Mouse (Mus musculus) midbrain, embryonic 10.5 days (tissue): Measurements from ENCODE around the gene Nprl2. TPM values are rescaled to one million over a fixed set of nuclear protein-coding genes. Genes with fewer than 3 reads are reported as not detected.

Experiments used
- DNase-seq: peaks from one replicate; pipeline ENCODE4 v3.0.0-alpha.2; 2017; ENCODE audit warnings: low spot score
- H3K27ac ChIP-seq: fragments of 300-500 bp; sonication (generic); replicated peaks from 2 replicates; pipeline ENCODE4 v1.5.1; 2016; ENCODE audit warnings: mild to moderate bottlenecking
- H3K27me3 ChIP-seq: fragments of 300-500 bp; sonication (generic); 2 replicates; pipeline ENCODE4 v1.6.1; 2016; ENCODE audit warnings: low read depth, mild to moderate bottlenecking; ENCODE audit not compliant: poor library complexity, severe bottlenecking
- H3K36me3 ChIP-seq: fragments of 300-500 bp; sonication (generic); 2 replicates; pipeline ENCODE4 v1.6.1; 2016; ENCODE audit warnings: mild to moderate bottlenecking, moderate library complexity
- H3K4me1 ChIP-seq: fragments of 300-500 bp; sonication (generic); 2 replicates; pipeline ENCODE4 v1.6.1; 2016
- H3K4me3 ChIP-seq: fragments of 300-500 bp; sonication (generic); 2 replicates; pipeline ENCODE4 v1.5.1; 2016; ENCODE audit warnings: mild to moderate bottlenecking, moderate library complexity
- H3K9me3 ChIP-seq: fragments of 300-500 bp; sonication (generic); replicated peaks from 2 replicates; pipeline ENCODE4 v1.6.1; 2016; ENCODE audit warnings: mild to moderate bottlenecking
- WGBS: fragments of 180-500 bp; shearing (Covaris S2); methylation state at CpG from one replicate; pipeline ENCODE4 v1.1.7; 2016; 5-methylcytosine and 5-hydroxymethylcytosine counted together
- polyA plus RNA-seq: library from polyadenylated mRNA; unstranded; fragments of >200 nt; fragmentation: Nextera tagmentation; extraction: Ambion mirVana; gene quantifications from 2 replicates; pipeline ENCODE4 v1.2.1, GENCODE M21; 2016

Gene Nprl2
- polyA plus RNA-seq, 1 experiment from 2014 or later: 37.1 TPM

DNA sequence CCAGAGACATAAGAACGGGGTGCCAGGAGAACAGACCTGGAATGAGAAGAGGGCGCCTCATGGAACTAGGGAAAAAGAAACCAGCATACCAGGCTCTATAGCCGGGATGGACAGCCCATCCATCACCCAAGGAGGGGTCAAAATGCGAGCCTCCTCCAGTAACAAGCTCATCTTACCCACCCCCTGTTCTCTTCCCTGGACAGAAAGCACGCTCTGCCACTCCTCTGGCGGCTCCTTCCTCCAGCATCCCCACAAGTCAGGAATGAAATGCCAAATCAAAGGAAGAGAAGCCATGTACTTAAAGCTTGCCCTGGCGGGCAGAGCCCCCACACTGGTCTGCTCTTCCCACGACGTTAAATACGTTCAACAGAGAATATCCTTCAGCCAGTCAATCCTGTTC is 1.0 kb upstream of the Nprl2 start:
- Histone ChIP-seq H3K27ac (no peak overlapping the region), H3K36me3 (peaks cover 61% of the 10 kb centered on the region), H3K4me1 (peaks cover 57% of the 10 kb centered on the region), H3K27me3 (no peaks in the 10 kb centered on the region), H3K4me3 (peak overlapping the region; percentile 68), H3K9me3 (no peaks in the 10 kb centered on the region)
- 39% methylated on average over 10 of the region's 10 CpGs for WGBS
- no peak for DNase-seq

DNA sequence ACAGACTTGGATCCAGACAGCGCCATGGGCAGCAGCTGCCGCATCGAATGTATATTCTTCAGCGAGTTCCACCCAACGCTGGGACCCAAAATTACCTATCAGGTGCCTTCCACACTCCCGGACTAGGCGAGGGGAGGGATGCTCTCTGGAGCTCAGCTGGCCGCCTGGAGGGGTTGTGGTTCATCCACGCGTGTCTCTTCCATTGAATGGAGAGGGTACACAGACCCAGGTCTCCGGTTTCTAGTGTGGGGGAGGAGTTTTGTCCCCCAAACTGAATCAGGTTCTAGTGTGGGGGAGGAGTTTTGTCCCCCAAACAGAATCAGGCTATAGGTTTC is 293 bp downstream of the Nprl2 start:
- H3K4me1 ChIP-seq: peaks cover 57% of the 10 kb centered on the region
- H3K27me3 ChIP-seq: no peaks in the 10 kb centered on the region
- no peak for DNase-seq
- no peaks in the 10 kb centered on the region for H3K9me3 ChIP-seq
- peak overlapping the region; percentile 87 for H3K27ac ChIP-seq
- H3K36me3 ChIP-seq: peaks cover 54% of the 10 kb centered on the region
- 1% methylated on average over 11 of the region's 11 CpGs for WGBS
- peak overlapping the region; percentile 68 for H3K4me3 ChIP-seq

DNA sequence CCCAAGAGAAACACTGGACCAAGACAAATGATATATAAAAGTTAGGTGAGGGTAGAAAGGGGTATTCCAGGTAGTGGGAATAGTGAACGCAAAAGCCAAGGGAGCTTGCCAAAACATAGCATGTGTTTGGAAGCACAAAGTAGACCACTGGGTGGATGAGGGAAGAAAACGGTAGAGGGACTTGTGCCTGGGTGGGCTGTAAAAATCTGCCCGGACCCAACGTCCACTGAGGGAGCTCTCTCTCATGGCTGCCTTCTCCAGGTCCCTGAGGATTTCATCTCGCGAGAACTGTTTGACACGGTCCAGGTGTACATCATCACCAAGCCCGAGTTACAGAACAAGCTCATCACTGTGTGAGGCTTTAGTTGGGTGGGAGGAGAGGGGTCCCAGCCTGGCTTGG is 695 bp downstream of the Nprl2 start:
- Histone ChIP-seq H3K4me3 (peak overlapping the region; percentile 68), H3K9me3 (no peaks in the 10 kb centered on the region), H3K36me3 (peaks cover 50% of the 10 kb centered on the region), H3K27ac (no peak overlapping the region), H3K4me1 (peaks cover 57% of the 10 kb centered on the region), H3K27me3 (peaks cover 4% of the 10 kb centered on the region)
- 52% methylated on average over 8 of the region's 8 CpGs for WGBS
- DNase-seq: no peak

DNA sequence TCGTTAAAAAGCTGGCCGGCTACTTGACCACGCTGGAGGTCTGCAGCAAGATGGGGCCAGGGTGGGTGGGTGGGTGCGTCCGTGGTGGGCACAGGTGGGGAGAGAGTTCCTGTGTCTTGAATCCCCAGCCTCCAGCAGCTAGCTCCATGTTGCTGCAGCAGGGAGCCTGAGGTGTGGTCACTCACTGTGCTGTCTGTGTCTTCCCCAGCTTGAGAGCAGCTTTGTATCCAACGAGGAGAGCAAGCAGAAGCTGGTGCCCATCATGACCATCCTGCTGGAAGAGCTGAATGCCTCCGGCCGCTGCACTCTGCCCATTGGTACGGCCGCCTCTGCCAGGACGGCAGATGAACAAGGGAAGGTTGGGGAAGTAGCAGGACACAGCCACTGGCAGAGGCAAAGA is 1.3 kb downstream of the Nprl2 start:
- 88% methylated on average over 11 of the region's 11 CpGs for WGBS

DNA sequence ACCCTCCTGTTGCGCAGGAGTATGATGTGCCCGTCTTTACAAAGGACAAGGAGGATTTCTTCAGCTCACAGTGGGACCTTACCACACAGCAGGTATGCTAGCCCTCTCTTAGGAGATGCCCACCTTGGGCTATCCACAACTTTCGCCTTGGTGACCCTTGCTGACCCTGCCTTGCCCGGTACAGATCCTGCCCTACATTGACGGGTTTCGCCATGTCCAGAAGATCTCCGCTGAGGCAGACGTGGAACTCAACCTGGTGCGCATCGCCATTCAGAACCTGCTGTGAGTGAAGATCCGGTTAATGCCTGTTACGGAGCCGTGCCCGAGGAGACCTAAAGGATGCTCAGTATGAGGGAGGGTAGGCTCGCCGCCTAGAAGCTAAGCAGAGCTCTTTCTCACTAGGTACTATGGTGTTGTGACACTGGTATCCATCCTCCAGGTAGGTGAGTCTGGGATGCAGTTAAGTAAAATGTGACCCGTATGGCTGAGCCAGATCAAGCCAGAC is 2.2 kb downstream of the Nprl2 start:
- Histone ChIP-seq H3K27me3 (peaks cover 19% of the 10 kb centered on the region), H3K4me3 (no peak overlapping the region), H3K4me1 (peaks cover 59% of the 10 kb centered on the region), H3K36me3 (peaks cover 34% of the 10 kb centered on the region), H3K9me3 (no peaks in the 10 kb centered on the region), H3K27ac (no peak overlapping the region)
- no peak for DNase-seq
- 96% methylated on average over 17 of the region's 17 CpGs for WGBS

More for the DNA sequence above, 1.3 kb downstream of the Nprl2 start:
- Histone ChIP-seq H3K36me3 (peaks cover 44% of the 10 kb centered on the region), H3K27me3 (peaks cover 10% of the 10 kb centered on the region), H3K4me1 (peaks cover 59% of the 10 kb centered on the region), H3K4me3 (peak overlapping the region; percentile 68; the same call in 1 of the 2 replicates), H3K9me3 (no peaks in the 10 kb centered on the region), H3K27ac (no peak overlapping the region)
- DNase-seq: no peak

DNA sequence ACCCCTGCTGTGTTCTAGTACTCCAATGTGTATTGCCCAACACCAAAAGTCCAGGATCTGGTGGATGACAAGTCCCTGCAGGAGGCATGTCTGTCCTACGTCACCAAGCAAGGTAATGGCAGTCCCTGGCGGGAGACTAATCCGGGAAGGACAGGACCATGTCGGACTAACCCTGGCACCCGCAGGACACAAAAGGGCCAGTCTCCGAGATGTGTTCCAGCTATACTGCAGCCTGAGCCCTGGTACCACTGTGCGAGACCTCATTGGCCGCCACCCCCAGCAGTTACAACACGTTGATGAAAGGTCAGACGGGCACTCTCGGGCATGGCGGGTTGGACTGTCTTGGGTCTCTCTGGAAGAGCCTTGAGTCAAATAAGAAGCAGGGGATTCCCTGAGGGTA is 2.7 kb downstream of the Nprl2 start:
- Histone ChIP-seq H3K27me3 (peaks cover 24% of the 10 kb centered on the region), H3K9me3 (no peaks in the 10 kb centered on the region), H3K4me3 (no peak overlapping the region), H3K4me1 (peaks cover 60% of the 10 kb centered on the region), H3K27ac (no peak overlapping the region), H3K36me3 (peaks cover 29% of the 10 kb centered on the region)
- WGBS: 93% methylated on average over 12 of the region's 12 CpGs
- no peak for DNase-seq

DNA sequence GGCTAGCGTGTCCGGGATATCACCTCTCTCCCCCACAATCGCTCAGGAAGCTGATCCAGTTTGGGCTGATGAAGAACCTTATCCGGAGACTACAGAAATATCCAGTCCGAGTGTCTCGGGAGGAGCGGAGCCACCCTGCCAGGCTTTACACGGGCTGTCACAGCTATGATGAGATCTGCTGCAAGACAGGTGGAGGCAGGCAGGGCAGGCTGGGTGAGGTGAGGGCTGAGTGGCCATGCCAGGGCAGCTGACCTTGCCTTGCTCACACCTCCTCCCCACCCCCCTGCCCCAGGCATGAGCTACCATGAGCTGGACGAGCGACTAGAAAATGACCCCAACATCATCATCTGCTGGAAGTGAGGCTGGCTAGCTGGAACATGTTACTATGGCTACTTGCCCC is 3.2 kb downstream of the Nprl2 start:
- 91% methylated on average over 10 of the region's 10 CpGs for WGBS
- H3K27ac ChIP-seq: no peak overlapping the region
- peaks cover 25% of the 10 kb centered on the region for H3K36me3 ChIP-seq
- no peak for DNase-seq
- H3K4me3 ChIP-seq: no peak overlapping the region
- peaks cover 65% of the 10 kb centered on the region for H3K4me1 ChIP-seq
- peaks cover 29% of the 10 kb centered on the region for H3K27me3 ChIP-seq
- H3K9me3 ChIP-seq: no peaks in the 10 kb centered on the region

DNA sequence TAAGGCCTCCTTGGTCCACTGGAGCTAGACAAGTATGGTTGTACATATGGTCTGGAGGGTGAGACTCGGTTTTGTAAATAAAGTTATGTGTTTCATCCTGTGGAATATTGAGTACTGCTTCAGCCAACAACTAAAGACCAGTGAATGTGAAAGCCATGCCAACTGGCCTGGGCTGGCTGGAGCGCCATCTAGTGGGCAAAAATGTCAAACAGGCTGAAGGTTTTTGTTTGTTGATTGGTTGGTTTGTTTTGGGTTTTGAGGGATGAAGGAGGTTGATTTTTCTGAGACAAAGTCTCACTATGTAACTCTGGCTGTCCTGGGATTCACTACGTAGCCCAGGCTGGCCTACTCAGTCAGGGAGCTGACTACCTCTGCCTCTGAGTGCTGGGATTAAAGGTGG is 3.6 kb downstream of the Nprl2 start:
- WGBS: 8% methylated on average over 3 of the region's 3 CpGs
- H3K9me3 ChIP-seq: no peaks in the 10 kb centered on the region
- peak; percentile 77 for DNase-seq
- H3K4me3 ChIP-seq: no peak overlapping the region
- H3K4me1 ChIP-seq: peaks cover 67% of the 10 kb centered on the region
- peaks cover 23% of the 10 kb centered on the region for H3K36me3 ChIP-seq
- H3K27me3 ChIP-seq: peaks cover 33% of the 10 kb centered on the region
- no peak overlapping the region for H3K27ac ChIP-seq

DNA sequence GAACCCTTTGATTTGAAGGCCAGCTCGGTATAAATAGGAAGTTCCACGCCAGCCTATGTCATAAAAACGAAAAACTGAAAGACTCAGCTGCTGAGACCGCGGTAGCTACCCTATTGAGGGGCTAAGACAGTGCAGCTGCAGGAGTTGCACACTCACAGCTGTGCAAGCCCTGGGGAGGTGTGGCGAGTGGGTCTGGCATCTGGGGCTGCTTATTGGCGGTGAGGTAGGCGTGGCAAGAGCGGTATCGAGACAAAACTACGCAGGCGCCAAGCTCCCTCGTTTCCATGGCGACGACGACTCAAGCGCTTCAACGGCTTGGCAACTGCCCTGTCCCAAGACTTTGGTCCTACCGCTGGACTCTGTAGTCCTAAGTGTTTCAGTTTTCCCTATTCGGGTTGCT is 5.0 kb downstream of the Nprl2 start, which contains the start of gene Zmynd10:
TSS of gene Zmynd10 (plus strand) at position 273 of the 400 bp plus-strand sequence.
- peak; percentile 90 for DNase-seq
- peaks cover 47% of the 10 kb centered on the region for H3K27me3 ChIP-seq
- peak within 1 kb of the TSS; percentile 46 for H3K27ac ChIP-seq
- H3K4me1 ChIP-seq: peaks cover 70% of the 10 kb centered on the region
- 6% methylated on average over 20 of the region's 20 CpGs for WGBS
- no peaks in the 10 kb centered on the region for H3K9me3 ChIP-seq
- peak within 1 kb of the TSS; percentile 44 for H3K4me3 ChIP-seq
- peaks cover 23% of the 10 kb centered on the region for H3K36me3 ChIP-seq

DNA sequence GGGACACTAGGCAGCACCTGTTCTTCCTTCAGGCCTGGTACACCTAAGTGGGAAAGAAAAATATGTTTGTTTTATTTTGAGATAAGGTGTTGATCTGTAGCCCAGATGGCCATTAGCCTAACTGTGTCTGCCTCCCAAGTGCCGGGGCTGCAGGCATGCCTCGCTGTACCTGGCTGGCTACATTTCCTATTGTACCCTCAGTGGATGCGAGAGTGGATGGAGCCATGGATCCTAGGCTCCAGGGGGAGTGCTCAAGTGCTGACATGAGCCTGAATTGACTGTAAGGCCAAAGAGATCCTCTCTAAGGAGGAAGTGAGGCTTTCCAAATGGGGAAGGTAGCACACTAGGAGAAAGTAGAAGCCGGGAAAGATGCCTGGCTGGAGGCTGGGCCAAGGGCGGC is 5.9 kb downstream of the Nprl2 start:
- no peak for DNase-seq
- H3K9me3 ChIP-seq: no peaks in the 10 kb centered on the region
- H3K36me3 ChIP-seq: peaks cover 23% of the 10 kb centered on the region
- peaks cover 56% of the 10 kb centered on the region for H3K27me3 ChIP-seq
- 81% methylated on average over 5 of the region's 5 CpGs for WGBS
- H3K27ac ChIP-seq: 0 out of 2 replicates have a peak overlapping the region, but pooled peaks have one; percentile 5
- no peak overlapping the region for H3K4me3 ChIP-seq
- H3K4me1 ChIP-seq: peaks cover 70% of the 10 kb centered on the region

DNA sequence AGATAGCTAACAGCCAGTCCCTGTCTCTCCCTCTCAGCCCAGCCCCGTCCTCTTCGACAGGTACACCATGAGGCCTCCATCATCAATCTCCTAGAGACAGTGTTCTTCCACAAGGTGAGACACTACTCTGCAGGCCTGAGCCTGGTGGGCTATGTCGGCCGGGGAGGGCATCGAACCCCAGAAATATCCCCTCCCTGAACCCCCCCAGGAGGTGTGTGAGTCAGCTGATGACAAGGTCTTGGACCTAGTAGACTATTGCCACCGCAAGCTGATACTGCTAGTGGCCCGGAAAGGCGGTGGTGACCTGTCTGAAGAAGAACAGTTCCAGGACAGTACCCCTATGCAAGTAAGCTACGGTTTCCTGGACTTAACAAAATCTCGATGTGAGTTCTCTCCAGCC is 6.8 kb downstream of the Nprl2 start:
- Histone ChIP-seq H3K27me3 (peaks cover 63% of the 10 kb centered on the region), H3K36me3 (peaks cover 16% of the 10 kb centered on the region), H3K27ac (no peak overlapping the region), H3K9me3 (no peaks in the 10 kb centered on the region), H3K4me3 (no peak overlapping the region), H3K4me1 (peaks cover 71% of the 10 kb centered on the region)
- DNase-seq: no peak
- WGBS: 90% methylated on average over 10 of the region's 10 CpGs

DNA sequence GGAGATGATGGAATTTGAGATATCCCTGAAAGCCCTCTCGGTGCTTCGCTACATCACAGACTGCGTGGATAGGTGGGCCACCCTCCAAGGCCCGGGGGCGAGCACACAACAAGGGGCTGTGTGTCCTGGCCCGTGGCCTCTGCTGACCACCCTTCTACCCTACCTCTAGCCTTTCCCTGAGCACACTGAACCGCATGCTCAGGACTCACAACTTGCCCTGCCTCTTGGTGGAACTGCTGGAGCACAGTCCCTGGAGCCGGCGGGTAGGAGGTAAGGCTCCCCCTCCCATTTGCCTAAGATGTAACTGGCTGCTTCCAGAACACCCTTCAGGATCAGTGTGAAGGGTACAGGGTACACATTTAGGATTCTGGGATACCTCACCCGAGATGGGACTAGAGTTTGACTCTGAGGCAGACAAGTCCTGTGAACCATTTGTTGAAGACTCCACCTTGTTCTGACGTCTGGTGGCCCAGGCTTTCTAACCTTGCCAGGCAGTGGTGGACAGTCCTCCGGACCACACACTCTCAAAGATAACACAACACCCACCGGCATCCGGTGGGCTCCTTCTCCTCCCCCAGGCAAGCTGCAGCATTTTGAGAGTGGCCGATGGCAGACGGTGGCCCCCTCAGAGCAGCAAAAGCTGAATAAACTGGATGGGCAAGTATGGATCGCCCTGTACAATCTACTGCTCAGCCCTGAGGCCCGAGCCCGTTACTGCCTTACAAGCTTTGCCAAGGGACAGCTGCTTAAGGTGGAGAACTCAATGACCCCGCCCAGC is 7.5 kb downstream of the Nprl2 start:
- no peak overlapping the region for H3K27ac ChIP-seq
- H3K4me1 ChIP-seq: peaks cover 76% of the 10 kb centered on the region
- 89% methylated on average over 20 of the region's 20 CpGs for WGBS
- peaks cover 9% of the 10 kb centered on the region for H3K36me3 ChIP-seq
- no peaks in the 10 kb centered on the region for H3K9me3 ChIP-seq
- no peak for DNase-seq
- H3K27me3 ChIP-seq: peaks cover 63% of the 10 kb centered on the region
- 0 out of 2 replicates have a peak overlapping the region, but pooled peaks have one; percentile 58 for H3K4me3 ChIP-seq

DNA sequence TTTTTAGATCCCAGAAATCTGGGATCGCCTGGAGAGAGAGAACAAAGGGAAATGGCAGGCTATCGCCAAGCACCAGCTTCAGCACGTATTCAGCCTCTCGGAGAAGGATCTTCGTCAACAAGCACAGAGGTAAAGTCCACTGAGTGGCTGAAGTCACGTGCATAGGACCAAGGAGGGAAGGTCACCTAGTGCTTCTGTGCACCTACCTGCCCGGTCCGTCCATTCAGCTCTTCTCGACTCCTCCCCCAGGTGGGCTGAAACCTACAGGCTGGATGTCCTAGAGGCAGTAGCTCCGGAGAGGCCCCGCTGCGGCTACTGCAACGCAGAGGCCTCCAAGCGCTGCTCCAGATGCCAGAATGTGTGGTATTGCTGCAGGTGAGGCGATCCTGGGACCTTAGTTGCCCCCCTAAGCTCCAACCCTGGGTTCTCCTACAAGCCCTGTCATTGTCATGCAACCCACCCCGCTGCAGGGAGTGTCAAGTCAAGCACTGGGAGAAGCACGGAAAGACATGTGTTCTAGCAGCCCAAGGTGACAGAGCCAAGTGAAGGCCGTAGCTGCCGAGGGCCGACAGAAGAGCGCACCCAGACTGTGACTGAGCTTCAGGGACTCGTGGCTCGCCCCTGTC is 8.6 kb downstream of the Nprl2 start:
- H3K27ac ChIP-seq: peak overlapping the region; percentile 80

More for the DNA sequence above, 8.6 kb downstream of the Nprl2 start:
- 17% methylated on average over 23 of the region's 23 CpGs for WGBS
- peaks cover 81% of the 10 kb centered on the region for H3K4me1 ChIP-seq
- DNase-seq: no peak
- H3K9me3 ChIP-seq: no peaks in the 10 kb centered on the region
- H3K27me3 ChIP-seq: peaks cover 63% of the 10 kb centered on the region
- no peaks in the 10 kb centered on the region for H3K36me3 ChIP-seq
- peak overlapping the region; percentile 58 for H3K4me3 ChIP-seq
